Mouse (Mus musculus) hindbrain, embryonic 12.5 days (tissue): ENCODE data around the gene Prkch. TPM values are rescaled to one million over a fixed set of nuclear protein-coding genes. Genes with fewer than 3 reads are reported as not detected.

Source experiments
- ATAC-seq: fragments of 200-750 bp; cut with Nextera tagmentation; 2 replicates; pipeline ENCODE4 v1.8.0; 2017; ENCODE audit warnings: moderate TSS enrichment; ENCODE audit not compliant: low FRiP score
- H3K27ac ChIP-seq: fragments of 300-500 bp; sonication (generic); 2 replicates; pipeline ENCODE4 v1.5.1; 2016; ENCODE audit warnings: mild to moderate bottlenecking
- H3K27me3 ChIP-seq: fragments of 300-500 bp; sonication (generic); 2 replicates; pipeline ENCODE4 v1.6.1; 2016; ENCODE audit warnings: mild to moderate bottlenecking
- H3K36me3 ChIP-seq: fragments of 300-500 bp; sonication (generic); 2 replicates; pipeline ENCODE4 v1.6.1; 2016; ENCODE audit warnings: mild to moderate bottlenecking
- H3K4me1 ChIP-seq: fragments of 300-500 bp; sonication (generic); 2 replicates; pipeline ENCODE4 v1.6.1; 2016
- H3K4me2 ChIP-seq: fragments of 300-500 bp; sonication (generic); replicated peaks from 2 replicates; pipeline ENCODE4 v1.6.1; 2016; ENCODE audit warnings: mild to moderate bottlenecking
- H3K4me3 ChIP-seq: fragments of 300-500 bp; sonication (generic); 2 replicates; pipeline ENCODE4 v1.5.1; 2016; ENCODE audit warnings: mild to moderate bottlenecking
- H3K9ac ChIP-seq: fragments of 300-500 bp; sonication (generic); 2 replicates; pipeline ENCODE4 v1.6.1; 2016; ENCODE audit warnings: mild to moderate bottlenecking, moderate library complexity
- H3K9me3 ChIP-seq: fragments of 300-500 bp; sonication (generic); replicated peaks from 2 replicates; pipeline ENCODE4 v1.6.1; 2016; ENCODE audit warnings: mild to moderate bottlenecking
- WGBS: fragments of 180-500 bp; shearing (Covaris S2); methylation state at CpG from one replicate; pipeline ENCODE4 v1.1.7; 2016; 5-methylcytosine and 5-hydroxymethylcytosine counted together
- polyA plus RNA-seq: library from polyadenylated mRNA; unstranded; fragments of >200 nt; fragmentation: Nextera tagmentation; extraction: Ambion mirVana; gene quantifications from 2 replicates; pipeline ENCODE4 v1.2.1, GENCODE M21; 2016

The Prkch gene
- polyA plus RNA-seq, 1 experiment from 2014 or later = 11.0 TPM

DNA sequence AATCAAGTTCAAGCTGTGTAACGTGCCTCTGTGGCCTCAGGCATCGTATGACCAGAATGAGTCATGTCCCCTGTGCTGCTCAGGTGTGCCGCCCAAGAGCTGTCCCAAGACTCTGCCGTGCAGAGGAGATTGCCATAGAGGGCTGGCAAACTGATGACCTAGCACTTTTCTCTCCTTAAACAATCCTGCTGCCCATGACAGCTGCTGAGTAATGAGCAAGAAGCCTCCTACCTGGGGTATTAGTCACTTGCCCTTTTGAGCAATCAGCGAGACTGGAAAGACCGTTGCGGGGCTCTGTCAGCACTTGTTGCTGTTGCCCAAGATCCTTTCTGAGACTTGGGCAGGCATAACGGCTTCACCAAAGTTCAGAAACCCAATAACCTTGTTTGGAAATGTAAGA, 171.1 kb downstream of the Prkch start:
- Histone ChIP-seq H3K9me3 (no peaks in the 10 kb centered on the region), H3K4me2 (no peak overlapping the region), H3K27me3 (no peaks in the 10 kb centered on the region), H3K4me1 (peaks cover 14% of the 10 kb centered on the region), H3K4me3 (no peak overlapping the region), H3K9ac (no peak overlapping the region), H3K36me3 (no peaks in the 10 kb centered on the region), H3K27ac (no peak overlapping the region)
- 81% methylated on average over 8 of the region's 8 CpGs for WGBS
- ATAC-seq = no peak

DNA sequence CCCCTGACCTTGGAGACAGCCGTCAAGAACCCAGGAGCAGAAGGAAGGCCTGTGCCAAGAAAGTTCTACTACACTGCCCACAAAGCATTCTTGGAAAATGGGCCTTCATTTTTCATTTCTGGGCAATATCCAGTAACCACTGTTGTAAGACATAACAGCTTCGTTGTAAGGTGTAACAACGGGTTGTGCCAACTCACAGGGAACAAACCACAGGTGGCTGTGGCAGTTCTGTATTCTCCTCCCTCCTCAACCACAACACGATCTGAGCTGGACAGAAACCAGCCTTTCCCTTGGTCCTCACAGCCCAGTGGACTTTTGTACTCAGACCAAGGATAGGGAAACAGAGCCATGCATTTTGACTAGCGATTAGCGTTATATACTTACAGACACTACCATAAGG, 171.9 kb downstream of the Prkch start:
- ATAC-seq = no peak
- H3K4me3 ChIP-seq = no peak overlapping the region
- no peaks in the 10 kb centered on the region for H3K9me3 ChIP-seq
- H3K27ac ChIP-seq = no peak overlapping the region
- H3K9ac ChIP-seq = no peak overlapping the region
- 94% methylated on average over 6 of the region's 6 CpGs for WGBS
- peaks cover 14% of the 10 kb centered on the region for H3K4me1 ChIP-seq
- H3K27me3 ChIP-seq = no peaks in the 10 kb centered on the region
- no peak overlapping the region for H3K4me2 ChIP-seq
- no peaks in the 10 kb centered on the region for H3K36me3 ChIP-seq

DNA sequence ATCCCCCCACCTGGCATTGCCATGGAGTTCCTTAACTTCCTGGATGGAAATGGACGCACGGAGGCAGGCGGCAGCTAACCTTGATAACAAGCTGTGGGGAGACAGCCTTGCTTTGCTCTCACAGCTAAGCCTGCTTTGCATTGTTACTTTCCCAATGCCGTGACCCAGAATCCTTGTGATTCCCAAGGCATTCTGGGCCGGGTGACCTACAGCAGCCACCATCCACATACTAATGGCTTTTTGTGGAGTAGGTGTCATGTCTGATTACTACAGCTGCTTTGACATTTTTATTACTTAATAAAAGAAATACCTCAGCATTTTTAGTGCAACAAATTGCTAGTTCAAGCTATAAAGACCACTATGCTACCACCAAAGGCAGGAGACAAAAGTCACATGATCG, 177.4 kb downstream of the Prkch start:
- Histone ChIP-seq H3K9me3 (no peaks in the 10 kb centered on the region), H3K4me2 (no peak overlapping the region), H3K36me3 (no peaks in the 10 kb centered on the region), H3K4me1 (peaks cover 7% of the 10 kb centered on the region; the same call in 1 of the 2 replicates), H3K27ac (no peak overlapping the region), H3K27me3 (no peaks in the 10 kb centered on the region), H3K9ac (no peak overlapping the region), H3K4me3 (no peak overlapping the region)
- 69% methylated on average over 6 of the region's 6 CpGs for WGBS
- no peak; the same call in 1 of the 2 replicates for ATAC-seq

DNA sequence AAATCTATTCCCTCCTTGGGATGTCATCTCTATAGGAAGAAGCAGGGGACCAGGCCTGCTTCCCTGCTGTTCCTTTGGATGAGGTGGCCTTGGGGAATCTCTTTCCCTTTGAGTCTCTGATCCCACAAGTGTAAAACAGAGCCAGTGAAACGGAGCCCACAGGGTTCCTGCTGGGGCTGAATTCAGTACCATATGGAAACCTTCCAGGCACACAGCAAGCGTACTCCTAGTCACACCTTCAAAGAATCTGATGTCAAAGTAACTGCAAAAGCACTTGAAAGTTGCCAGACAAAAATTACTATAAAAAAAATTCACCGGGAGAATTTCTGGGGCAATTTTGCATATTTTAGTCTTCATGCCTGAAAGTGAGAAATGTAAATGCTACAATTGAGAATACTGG, 178.2 kb downstream of the Prkch start:
- H3K4me3 ChIP-seq = no peak overlapping the region
- no peak overlapping the region for H3K27ac ChIP-seq
- ATAC-seq = no peak
- no peak overlapping the region for H3K9ac ChIP-seq
- no peaks in the 10 kb centered on the region for H3K9me3 ChIP-seq
- no peaks in the 10 kb centered on the region for H3K36me3 ChIP-seq
- H3K4me1 ChIP-seq = peaks cover 7% of the 10 kb centered on the region; the same call in 1 of the 2 replicates
- 58% methylated on average over 3 of the region's 3 CpGs for WGBS
- H3K4me2 ChIP-seq = no peak overlapping the region
- H3K27me3 ChIP-seq = no peaks in the 10 kb centered on the region

DNA sequence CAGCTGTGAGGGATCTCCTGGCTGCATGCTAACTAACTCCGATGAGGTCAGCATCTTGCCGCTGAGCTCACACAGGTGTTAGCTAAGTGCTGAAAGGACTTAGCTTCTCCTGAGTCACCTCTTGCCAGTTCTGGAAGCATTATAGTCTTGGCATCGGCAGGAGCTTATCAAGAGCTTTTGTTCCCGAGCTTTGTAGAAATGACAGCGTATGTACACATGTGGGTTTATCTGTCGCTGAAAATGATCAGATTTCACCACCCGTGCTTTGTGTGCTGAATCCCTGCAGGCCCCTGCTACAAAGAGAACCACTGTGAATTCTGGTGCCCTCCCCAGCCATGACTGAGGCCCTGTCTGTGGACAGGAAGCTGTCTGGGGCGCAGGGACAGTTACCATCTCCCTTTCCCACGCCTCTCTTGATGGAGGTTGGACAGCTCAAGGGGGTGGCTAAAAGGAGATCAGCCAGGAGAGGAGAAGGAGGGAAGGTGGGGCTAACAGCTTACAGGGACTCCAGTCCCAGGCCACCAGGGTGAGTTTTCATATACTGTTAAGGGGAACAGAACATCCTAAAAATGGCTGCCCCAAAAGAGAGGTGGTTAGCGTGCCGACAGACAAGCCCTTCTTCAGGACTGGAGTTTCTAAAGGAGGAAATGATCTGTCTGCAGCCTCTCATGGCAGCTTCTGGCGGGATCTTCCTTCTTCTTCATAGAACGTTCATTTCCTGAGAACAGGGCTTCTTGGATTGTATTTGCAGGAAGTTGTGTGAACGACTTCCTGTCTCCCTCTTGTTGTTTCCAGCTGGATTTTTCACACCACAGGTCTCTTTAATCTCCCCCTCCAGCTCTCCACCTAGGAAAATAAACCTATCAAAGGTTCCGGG, 180.3 kb downstream of the Prkch start:
- Histone ChIP-seq H3K4me2 (no peak overlapping the region), H3K36me3 (no peaks in the 10 kb centered on the region), H3K27ac (peak overlapping the region; percentile 30; the same call in 1 of the 2 replicates), H3K4me1 (peaks cover 7% of the 10 kb centered on the region; the same call in 1 of the 2 replicates), H3K9ac (no peak overlapping the region), H3K27me3 (no peaks in the 10 kb centered on the region), H3K4me3 (no peak overlapping the region), H3K9me3 (no peaks in the 10 kb centered on the region)
- ATAC-seq = no peak
- 69% methylated on average over 15 of the region's 15 CpGs for WGBS

DNA sequence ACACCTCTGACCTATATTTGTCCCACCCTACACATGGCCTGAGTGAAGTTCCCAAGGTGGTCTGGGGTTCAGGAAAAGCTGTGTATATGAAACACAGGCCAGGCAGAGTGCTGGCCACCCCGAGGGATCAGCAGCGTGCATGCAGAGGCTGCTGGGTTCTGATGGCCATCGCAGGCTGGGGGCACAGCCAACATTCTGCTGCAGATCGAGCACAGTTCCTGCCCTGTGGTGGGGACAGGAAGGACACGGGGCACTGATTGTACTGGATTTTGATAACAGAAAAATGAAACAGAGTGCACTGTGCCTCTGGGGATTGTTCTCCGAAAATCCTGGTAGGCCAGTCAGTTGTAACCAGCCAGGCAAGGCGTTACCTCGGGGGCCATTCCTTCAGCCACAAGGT, 181.6 kb downstream of the Prkch start:
- peaks cover 7% of the 10 kb centered on the region; the same call in 1 of the 2 replicates for H3K4me1 ChIP-seq
- WGBS = 89% methylated on average over 8 of the region's 8 CpGs
- no peaks in the 10 kb centered on the region for H3K36me3 ChIP-seq
- ATAC-seq = no peak
- no peaks in the 10 kb centered on the region for H3K27me3 ChIP-seq
- H3K4me2 ChIP-seq = no peak overlapping the region
- no peak overlapping the region for H3K27ac ChIP-seq
- no peak overlapping the region for H3K4me3 ChIP-seq
- no peak overlapping the region for H3K9ac ChIP-seq
- no peaks in the 10 kb centered on the region for H3K9me3 ChIP-seq

DNA sequence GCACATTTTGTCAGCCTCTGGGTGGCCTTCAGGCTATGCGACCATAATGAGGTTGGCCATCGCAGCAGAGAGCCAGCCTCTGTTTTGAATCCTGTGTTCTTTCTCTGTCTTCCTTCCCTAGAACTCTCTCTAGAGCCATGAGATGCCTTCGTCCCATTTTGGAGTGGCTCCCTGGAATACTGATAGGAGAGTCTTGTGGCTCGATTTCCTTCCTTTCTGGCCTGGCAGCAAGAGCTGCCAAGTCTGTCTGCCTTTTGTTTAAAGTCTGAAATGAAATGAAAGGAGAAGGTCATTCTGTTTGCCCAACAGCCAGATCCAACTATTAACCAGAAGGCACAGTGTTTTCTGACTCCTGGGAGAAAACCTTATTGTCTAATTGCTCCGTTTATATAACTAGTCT, 184.2 kb downstream of the Prkch start:
- no peak overlapping the region for H3K4me3 ChIP-seq
- no peak overlapping the region for H3K27ac ChIP-seq
- 84% methylated on average over 5 of the region's 5 CpGs for WGBS
- no peak overlapping the region for H3K9ac ChIP-seq
- no peaks in the 10 kb centered on the region for H3K27me3 ChIP-seq
- peaks cover 5% of the 10 kb centered on the region; the same call in 1 of the 2 replicates for H3K4me1 ChIP-seq
- H3K4me2 ChIP-seq = no peak overlapping the region
- no peaks in the 10 kb centered on the region for H3K9me3 ChIP-seq
- H3K36me3 ChIP-seq = no peaks in the 10 kb centered on the region
- no peak for ATAC-seq

DNA sequence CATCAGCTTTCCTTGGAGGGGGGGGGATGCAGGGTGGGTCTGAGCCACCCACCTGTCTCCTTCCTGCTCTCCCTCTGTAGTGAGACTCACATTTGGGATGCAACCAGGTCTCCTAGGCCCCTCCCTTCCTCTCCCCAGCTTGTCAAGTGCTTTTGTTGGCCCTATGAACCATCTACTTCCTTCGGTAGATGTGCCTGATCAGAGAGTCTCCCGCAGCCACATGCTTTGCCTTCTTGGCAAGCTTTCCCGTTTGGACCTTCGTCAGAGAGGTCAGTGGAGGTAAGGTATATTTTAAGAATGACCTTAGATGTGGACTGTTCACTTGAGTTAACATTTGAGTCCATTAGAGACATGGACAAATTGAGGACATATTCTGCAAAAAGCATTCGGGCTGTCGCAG, 184.9 kb downstream of the Prkch start:
- no peak overlapping the region for H3K4me3 ChIP-seq
- no peaks in the 10 kb centered on the region for H3K27me3 ChIP-seq
- H3K9me3 ChIP-seq = no peaks in the 10 kb centered on the region
- 88% methylated on average over 6 of the region's 6 CpGs for WGBS
- ATAC-seq = no peak
- no peak overlapping the region for H3K4me2 ChIP-seq
- H3K4me1 ChIP-seq = peaks cover 5% of the 10 kb centered on the region; the same call in 1 of the 2 replicates
- no peak overlapping the region for H3K27ac ChIP-seq
- H3K36me3 ChIP-seq = no peaks in the 10 kb centered on the region
- H3K9ac ChIP-seq = no peak overlapping the region

DNA sequence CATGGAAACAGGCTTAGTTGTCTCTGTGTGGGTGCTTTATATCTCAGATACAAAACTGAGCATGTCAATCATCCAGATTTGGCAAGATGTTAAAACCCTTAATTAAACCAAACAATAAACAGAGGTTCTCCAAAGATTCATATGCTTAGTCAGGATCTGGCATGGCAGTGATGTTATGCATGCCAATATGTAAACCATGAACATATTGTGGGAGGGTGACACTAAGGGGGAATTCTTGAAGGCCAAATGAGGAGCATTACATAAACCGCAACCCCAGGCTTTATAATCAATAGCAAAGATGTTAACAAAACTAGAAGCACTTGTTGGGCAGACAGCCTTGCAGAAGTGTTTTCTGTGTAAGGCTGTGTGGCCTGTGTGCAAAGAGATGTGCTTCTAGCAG, 186.2 kb downstream of the Prkch start:
- Histone ChIP-seq H3K27ac (no peak overlapping the region), H3K27me3 (no peaks in the 10 kb centered on the region), H3K4me2 (no peak overlapping the region), H3K36me3 (no peaks in the 10 kb centered on the region), H3K9ac (no peak overlapping the region), H3K4me3 (no peak overlapping the region), H3K9me3 (no peaks in the 10 kb centered on the region), H3K4me1 (no peaks in the 10 kb centered on the region)
- no peak for ATAC-seq
- WGBS = 86% methylated on average over 1 of the region's 1 CpGs

DNA sequence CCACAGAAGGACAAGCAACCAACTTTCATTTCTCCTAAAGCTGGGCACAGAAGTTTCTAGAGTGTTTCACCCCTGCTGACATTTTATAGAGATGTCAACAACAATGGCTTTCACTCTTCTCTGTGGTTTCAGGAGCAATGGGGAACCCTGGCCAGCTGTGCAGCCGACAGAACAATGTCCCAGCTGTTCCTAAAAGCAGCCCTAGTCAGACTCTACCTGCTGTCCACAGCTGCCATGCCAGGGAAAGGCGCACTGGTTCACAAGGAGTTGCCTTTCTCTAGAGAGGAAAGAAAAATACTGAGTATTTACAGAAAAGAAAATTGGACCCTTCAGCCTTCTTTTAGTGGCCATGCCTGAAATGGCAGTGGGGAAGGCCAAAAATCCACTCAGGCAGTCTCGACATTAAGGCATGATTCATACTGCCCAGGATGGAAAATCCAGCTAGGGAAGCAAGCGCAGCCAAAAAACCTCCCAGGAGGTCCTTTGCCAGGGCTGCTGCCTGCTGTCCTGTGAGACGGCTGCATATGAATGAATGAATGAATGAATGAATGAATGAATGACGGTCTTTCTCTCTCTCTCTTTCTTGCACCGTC, 190.3 kb downstream of the Prkch start:
- 74% methylated on average over 7 of the region's 7 CpGs for WGBS
- H3K9ac ChIP-seq = no peak overlapping the region
- H3K36me3 ChIP-seq = no peaks in the 10 kb centered on the region
- H3K4me1 ChIP-seq = peaks cover 4% of the 10 kb centered on the region; the same call in 1 of the 2 replicates
- ATAC-seq = no peak
- H3K4me3 ChIP-seq = no peak overlapping the region
- H3K27me3 ChIP-seq = no peaks in the 10 kb centered on the region
- no peaks in the 10 kb centered on the region for H3K9me3 ChIP-seq
- H3K27ac ChIP-seq = no peak overlapping the region
- H3K4me2 ChIP-seq = no peak overlapping the region

DNA sequence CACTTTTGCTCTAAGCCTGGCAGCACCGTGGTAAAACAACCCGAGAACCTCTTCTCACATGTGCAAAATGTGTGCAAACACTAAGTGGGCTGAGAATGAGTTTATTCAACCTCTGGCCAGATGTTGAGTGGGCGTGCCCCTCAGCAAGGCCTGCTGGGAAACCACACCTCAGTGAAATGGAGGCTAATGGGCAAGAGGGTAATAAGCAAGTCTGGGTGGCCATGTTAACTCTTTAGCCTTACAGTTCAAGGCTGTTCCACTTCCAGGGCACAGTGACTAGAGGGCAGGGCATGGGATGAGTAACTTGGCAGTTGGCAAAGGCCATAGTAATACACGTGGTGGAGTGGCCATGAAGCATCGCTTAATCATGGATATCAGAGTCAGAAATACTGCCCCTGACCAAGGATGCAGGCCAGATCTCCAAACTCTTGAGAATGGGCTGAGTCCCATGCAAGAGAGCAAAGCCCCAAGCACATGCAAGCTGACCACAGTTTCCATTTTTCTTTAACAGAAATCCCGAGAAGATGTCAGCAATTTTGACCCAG, 191.9 kb downstream of the Prkch start:
- Histone ChIP-seq H3K4me1 (peaks cover 4% of the 10 kb centered on the region; the same call in 1 of the 2 replicates), H3K4me2 (no peak overlapping the region), H3K36me3 (no peaks in the 10 kb centered on the region), H3K27me3 (no peaks in the 10 kb centered on the region), H3K27ac (no peak overlapping the region), H3K9ac (no peak overlapping the region), H3K4me3 (no peak overlapping the region), H3K9me3 (no peaks in the 10 kb centered on the region)
- ATAC-seq = no peak
- WGBS = 84% methylated on average over 6 of the region's 6 CpGs

DNA sequence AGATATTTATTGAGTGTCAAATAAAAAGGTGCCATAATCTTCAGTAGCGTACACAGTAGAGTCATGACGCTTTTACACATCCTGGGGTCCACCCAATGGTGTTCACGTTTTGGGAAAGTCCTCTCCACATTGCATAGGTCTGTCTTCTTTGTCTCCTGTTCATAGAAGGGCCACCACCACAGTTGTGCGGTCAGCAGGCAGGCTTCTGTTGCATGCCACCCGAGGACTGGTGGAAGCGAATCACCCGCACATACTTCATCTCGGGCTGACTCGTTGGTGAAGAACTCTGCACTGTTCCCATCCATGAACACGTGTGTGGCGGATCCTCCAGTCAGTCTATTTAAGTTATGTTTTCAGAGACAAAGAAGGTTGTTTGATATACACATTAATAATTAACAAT, 193.1 kb downstream of the Prkch start:
- H3K4me2 ChIP-seq = no peak overlapping the region
- H3K9ac ChIP-seq = no peak overlapping the region
- H3K36me3 ChIP-seq = no peaks in the 10 kb centered on the region
- H3K27me3 ChIP-seq = no peaks in the 10 kb centered on the region
- H3K27ac ChIP-seq = no peak overlapping the region
- WGBS = 96% methylated on average over 11 of the region's 11 CpGs
- H3K4me1 ChIP-seq = peaks cover 4% of the 10 kb centered on the region; the same call in 1 of the 2 replicates
- no peaks in the 10 kb centered on the region for H3K9me3 ChIP-seq
- no peak for ATAC-seq
- H3K4me3 ChIP-seq = no peak overlapping the region
